Mouse (Mus musculus) layer of hippocampus, adult 9-10 months (tissue): ENCODE measurements around the gene Zfp709.
"Not testable (repeated sequence)": the region's sequence is repeated elsewhere in the genome, so short reads cannot be mapped to it uniquely, and the experiment has no call there.

ENCODE experiments used
- DNase-seq: peaks from one replicate; pipeline ENCODE4 v3.0.0; 2022; ENCODE audit warnings: low spot score

The Zfp709 gene

DNA sequence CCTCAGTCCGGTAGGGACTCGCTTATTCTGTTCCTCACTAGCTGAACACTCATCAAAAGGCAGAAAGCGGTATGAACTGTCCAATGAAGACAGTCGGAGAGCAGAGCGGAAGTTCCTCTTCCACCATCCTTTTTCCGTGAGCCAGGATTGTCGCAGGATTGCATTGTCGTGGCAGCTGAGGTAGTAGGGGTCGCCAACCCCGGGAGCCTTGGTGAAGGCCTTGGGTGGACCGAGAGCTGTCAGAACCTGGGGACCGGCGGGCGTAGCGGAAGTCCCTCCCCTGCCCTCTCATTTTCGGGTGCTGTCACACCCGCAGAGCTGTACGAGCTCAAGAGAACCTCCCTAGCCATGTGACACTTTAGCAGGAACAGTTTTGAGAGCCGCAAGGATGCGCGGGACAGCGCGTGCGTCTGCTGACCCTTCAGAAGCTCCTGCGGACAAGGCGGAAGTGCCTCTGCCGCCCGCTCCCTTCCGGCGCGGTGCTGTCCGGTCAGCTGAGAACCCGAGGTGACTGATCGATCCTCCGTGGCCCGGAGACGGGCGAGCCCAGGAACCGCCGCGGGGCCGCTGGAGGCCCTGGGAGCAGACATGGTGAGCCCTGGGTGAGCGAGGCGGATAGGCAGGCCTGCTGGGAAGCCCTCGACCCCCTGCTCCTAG, at the start of gene Zfp709:
Gene Zfp709 (plus strand): TSS at position 402 of the 657 bp plus-strand sequence.
- peak; percentile 48 for DNase-seq

DNA sequence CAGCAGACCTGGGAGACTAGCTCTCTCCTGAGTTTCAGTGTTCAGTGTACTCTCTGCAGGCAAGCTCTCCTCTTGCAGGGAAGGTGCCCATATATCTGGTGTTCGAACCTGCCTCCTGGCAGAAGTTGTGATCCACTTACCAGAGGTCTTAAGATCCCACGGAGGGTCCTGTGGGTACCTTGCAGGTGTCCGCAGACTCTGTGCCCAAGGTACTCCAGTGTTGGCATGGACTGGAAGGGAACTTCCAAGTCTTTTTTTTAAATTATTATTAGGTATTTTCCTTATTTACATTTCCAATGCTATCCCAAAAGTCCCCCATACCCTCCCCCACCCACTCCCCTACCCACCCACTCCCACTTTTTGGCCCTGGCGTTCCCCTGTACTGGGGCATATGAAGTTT, 43.6 kb upstream of the Zfp709 start:
- not testable (repeated sequence) for DNase-seq

DNA sequence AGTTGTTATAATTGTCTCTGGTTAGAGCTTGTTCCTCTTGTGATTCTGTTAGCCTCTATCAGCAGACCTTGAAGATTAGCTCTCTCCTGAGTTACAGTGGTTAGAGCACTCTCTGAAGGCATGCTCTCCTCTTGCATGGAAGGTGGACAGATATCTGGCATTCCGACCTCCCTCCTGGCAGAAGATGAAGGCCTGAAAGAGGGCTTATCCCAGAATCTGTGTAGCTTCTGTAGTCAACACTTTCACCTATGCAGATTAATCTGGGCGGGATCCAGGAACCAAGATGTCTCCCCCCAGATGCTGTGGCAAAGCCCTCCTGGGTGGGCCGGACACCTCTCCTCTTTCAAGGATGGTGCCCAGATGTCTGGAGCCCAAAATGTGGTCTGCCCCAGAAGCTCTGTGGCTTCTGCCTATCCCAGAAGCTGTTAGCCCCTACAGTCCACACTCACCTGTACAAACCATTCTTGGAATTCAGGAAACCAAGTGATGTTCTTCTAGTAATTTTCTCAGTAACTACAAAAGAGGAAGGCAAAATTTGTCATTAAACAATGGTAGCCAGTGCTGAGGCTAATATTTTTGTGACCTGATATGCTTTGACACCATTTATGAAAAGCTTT, 40.5 kb upstream of the Zfp709 start:
- DNase-seq, result not testable (repeated sequence)

DNA sequence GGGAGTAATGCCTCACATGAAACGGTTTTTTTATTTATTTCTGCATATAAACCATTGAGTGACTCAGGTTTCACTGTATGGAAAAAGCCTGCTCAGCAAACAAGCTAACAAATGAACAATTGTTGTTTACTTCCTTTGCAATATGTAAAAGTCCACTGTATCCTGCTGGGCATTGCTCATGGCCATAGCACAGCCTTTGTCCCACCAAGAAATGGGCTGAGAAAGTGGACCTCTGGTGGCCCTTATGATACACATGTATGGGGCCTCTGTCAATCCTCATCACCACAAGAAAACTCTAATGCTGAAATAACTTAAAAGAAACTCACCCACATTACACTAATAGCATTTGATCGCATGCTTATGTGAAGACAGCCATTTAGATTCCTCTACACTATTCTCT, 39.3 kb upstream of the Zfp709 start:
- not testable (repeated sequence) for DNase-seq

DNA sequence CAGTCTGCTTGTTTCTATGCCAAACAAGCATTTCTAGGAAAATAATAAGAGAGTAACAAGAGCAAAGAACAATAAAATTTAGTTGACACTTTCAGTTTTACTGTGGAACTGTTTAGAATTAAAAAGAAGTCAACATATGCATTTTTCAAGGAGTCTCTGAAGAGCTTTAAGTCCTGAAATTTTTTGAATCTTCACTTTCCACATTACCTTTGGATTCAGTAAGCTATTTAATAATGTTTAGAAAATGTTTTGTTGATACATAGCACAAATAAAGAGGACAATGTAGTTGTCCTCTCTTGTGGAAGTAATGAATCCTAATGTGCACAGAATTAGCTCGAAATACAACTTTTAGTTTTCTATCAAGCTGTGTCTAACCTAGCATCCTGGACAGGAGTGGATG, 37.4 kb upstream of the Zfp709 start:
- not testable (repeated sequence) for DNase-seq

DNA sequence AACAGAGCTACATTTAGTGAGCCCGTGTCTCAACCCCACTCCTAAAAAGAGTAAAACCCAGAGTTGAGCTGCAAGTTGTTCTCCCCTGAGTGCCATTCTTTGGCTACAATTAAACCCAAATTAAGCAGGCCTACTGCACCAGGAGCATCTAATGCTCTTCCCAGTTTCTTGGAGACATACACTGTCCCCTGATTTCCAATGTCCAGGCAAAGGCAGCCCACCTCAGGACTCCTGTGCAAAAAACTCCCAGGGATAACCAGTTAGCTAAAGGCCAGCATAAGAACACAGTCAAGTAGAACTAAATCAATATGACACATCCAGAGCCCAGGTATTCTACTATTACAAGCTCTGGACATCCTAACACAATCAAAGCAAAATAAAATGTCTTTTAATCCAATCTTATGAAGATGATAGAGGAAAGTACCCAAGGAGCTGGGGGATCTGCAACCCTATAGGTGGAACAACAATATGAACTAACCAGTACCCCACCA, 35.8 kb upstream of the Zfp709 start:
- not testable (repeated sequence) for DNase-seq

DNA sequence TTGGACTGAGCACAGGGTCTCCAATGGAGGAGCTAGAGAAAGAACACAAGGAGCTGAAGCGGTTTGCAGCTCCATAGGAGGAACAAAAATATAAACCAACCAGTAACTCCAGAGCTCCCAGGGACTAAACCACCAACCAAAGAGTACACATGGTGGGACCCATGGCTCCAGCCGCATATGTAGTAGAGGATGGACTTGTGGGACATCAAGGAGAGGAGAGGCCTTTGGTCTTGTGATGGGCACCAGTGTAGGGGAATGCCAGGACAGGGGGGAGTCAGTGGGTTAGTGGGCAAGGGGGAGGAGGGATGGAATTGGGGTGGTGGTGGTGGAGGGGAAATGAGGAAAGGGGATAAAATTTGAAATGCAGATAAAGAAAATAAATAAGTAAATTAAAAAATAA, 35.1 kb upstream of the Zfp709 start:
- not testable (repeated sequence) for DNase-seq

DNA sequence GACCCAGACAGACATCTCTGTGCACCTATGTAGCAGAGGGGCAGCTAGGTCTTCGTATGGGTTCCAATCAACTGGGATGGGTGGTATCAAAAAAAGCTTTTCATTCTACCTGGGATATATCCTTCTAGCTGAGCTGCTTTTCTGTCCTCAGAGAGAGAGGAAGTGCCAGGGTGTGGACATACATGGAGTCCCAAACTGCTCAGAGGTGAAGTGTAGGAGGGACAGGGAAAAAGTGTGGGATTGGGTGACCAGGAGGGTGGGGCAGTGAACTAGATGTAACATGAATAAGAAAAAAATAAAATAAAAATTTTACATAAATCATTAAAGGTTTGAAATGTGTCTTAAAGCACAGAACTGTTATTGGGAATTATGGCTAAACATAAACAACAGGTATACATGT, 30.8 kb upstream of the Zfp709 start:
- not testable (repeated sequence) for DNase-seq

DNA sequence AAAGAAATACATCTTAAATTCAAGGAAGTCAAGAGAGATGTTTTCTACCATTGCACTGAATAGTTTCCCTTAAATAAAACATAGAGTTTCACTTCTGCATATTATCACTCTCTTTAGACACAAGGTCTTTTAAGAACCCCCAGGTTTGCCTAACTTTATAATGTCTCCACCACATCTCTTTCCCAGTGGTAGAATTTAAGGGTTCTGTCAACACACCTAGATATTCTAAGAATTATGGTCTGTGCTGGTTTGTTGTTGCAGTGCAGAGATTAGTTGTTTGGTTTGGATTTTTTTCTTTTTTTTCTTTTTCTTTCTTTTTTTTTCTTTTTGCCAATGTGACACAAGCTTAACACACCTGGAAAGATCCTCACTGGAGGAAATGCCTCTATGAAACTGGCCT, 28.5 kb upstream of the Zfp709 start:
- DNase-seq, result not testable (repeated sequence)

DNA sequence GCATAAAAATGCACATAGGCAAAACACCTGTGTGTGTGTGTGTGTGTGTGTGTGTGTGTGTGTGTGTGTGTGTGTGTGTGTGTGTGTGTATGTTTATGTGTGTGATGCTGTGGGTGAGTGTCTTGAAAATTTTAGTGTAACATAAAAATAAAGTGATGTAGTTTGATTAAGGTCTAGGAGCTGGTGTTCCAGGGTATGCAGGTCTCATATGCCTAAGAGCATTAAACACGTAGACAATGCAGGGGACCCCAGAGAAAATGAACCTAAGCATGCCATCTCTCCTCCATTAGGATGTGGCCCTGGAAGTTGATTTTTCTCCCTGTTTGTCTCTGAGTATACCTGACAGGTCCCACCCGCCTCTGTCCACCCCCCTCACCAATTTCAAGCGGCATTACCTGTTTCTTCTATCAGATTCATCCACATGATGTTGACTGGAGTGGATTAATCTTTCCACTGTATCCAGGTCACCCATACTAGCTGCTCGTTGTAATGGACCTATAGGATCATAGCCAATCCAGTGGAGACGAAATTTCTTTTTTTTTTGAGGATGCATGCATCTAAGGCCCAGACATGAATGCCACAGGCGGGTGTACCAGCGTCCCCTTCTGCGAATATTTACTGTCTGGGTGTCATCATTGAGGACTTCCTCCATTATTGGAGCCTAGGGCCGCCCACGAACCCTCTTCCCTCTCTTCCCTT, 25.0 kb upstream of the Zfp709 start:
- DNase-seq, result not testable (repeated sequence)

DNA sequence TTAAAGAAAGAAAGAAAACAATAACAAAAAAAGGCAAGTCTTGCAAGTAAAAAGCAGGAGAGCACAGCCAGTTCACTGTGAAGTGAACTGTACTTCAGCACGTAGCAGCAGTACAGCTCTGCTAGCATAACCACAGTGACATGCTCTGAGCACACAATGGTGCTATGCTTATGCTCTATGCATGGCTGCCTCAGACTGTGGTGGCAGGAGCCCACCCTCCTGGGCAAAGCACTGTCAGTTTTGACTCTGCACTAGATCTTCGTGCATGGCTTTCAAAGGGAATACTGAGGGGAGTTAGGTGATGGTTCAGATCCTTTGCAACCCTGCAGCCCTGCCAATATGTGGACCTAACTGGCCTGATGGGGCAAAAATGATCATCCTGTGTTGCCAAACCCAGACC, 24.5 kb upstream of the Zfp709 start:
- not testable (repeated sequence) for DNase-seq

DNA sequence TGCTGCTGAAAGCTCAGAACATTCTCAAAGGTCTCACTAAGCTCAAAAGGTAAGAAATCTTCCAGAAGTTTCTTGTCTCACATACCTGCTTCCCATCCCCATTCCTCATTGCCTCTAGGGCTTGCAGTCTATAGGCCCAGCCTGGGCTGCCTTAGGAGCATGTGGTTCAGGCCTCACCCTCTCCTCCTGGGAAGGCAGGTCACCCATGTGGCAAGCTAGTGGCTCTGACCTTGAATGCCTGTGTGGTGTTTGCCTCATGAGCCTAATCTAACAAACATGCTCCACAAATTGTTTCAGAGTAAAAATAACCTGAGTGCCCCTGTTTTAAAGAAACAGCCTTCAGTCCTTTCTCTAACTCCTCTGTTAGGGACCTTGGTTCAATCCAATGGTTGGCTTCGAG, 20.3 kb upstream of the Zfp709 start:
- DNase-seq, result not testable (repeated sequence)

DNA sequence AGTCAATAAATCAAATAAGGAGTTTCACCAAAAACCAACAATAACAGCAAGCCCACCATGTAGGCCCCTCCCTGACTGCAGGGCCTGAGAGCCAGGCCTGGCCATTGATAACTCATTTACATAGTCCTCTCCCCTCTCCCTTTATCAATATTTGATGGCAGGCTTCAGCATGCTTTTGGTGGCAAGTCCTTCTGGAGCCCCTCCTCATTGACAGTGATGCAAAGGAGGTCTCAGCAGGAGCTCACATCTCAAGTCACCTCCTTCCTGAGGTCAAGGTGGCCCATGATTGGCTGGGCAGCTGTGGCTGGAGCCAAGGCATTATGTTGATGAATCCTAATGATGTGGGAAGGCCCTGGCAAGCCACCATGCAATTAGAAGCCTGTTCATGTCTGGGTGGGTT, 19.8 kb upstream of the Zfp709 start:
- DNase-seq, result not testable (repeated sequence)

DNA sequence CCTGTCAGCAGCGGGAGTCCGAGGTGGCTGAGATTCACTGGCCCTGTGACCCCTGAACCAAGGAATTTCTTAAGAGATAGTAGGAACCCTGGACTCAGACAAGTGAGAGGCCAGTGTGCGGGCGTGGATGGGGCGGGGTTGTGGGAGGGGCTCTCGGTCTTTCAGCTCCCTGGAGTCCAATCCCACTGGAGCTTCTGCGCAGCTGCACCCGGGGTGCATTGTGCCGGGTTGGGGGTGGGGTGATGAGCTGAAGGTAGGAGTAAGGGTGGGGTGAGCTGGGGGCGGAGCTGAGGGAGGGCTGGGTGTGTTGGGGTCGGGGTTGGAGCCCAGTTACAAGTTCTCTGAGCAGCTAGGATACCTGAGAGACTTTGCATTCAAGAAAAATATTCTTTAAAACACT, 18.8 kb downstream of the Zfp709 start:
- not testable (repeated sequence) for DNase-seq

DNA sequence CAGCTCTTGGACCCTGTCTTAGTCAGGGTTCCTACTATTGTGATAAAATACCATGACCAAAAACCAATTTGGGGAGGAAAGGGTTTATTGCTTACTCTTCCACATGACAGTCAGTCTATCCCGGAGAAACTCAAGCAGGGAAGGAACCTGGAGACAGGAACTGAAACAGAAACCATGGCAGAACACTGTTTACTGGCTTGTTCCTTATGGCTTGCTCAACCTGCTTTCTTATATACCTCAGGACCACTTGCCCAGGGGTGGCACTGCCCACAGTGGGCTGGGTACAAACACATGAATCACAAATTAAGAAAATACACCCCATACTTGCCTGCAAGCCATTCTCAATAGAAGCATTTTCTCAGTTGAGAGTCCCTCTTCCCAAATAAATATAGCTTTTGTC, 21.3 kb downstream of the Zfp709 start:
- DNase-seq, result not testable (repeated sequence)

DNA sequence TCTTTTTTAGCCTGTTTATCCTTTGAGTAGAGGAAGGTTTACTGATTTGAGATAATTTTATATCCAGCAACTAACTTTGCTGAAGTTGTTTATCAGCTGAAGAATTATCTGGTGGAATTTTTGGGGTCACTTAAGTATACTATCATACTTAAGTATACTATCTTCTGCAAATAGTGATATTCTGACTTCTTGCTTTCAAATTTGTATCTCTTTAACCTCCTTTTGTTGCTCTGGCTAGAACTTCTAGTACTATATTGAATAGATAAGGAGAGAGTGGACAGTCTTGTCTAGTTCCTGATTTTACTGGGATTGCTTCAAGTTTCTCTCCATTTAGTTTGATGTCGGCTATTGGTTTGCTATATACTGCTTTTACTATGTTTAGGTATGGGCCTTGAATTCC, 25.0 kb downstream of the Zfp709 start:
- DNase-seq, result no peak

DNA sequence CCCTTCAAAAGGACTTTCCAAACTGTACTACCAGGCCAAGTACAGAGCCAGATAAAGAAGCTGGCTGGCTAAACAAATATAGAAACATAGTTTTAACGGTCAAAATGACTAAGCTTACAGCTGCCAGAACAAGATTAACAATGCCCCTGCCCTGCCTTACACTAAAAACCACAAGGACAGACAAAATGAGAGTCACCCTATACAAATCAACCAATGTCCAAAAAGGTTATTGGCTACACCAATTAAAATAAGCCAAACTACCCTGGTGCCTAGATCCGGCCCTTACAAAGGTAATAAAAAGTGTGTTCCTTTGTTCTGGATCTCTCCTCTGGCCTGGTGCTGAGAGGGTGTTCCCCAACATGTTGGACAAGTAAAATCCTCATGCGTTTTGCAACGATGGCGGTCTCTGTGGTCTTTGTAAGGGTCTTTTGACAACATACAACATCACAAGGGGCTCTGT, 26.0 kb downstream of the Zfp709 start:
- DNase-seq, result no peak

DNA sequence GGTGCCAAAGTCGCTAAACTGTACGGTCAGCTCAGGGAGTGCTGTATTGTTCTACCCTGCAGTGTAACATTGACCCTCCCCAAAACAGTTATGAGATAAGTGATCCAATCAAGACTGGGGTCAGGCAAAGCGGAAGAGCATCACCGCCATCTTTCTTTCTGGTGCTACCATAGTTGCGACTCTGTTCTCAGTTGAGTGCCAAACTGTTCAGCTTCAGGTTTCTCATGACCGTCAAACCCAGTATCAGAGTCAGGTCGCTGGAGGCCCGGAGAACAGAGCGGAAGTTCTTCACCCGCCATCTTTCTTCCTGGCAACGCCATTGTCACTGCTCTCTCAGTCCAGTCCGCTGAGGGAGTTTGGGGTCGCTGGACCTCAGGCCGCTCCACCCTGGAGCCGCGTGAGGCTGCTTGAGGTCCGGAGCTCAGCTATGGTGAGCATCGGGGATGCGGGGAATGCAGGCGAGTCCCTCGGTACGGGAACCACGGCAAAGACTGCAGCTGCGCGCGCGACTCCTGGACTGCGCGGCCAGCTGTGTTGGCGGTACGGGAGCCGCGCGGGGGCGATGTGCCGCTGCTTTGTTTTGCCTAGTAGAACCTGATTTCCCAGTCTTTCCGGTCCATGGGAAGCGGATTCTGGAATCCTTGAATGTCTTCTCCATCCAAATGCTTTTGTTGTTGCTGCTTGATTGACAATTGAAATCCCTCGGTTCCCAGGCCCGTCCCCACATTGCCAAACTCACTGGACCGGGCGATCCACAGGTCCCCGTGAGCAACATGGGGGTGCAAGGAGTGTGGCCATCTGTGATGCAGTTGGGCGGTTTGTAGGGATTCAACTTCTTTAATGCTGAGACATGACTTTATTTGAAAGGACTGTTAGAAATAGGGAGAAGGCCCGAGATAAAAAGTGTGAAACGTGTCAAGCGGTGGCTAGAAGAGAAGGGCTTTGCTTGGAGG, 26.8 kb downstream of the Zfp709 start, which contains the start of the genes Zfp882 and Zfp617:
Gene Zfp882 (plus strand): TSS at position 300 of the 953 bp plus-strand sequence.
Gene Zfp617 (plus strand): TSS at position 327 of the 953 bp plus-strand sequence.
- peak; percentile 82 for DNase-seq

DNA sequence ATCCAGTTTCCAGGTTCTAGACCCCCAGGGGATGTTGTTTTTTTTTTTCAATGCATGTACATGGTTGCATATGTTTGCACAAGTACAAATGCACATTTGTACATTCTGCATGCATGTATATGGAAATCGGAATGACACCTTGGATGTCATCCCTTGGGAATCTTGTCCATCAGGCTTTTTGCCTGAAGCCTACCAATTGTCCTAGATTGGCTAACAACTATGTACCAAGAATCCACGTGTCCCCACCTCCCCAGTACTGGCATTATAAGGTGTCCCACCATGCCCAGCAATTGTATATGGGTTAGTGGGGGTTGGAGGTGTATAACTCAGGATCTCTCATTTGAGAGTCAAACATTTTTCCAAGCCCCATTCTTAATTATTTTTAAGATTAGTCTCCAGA, 30.5 kb downstream of the Zfp709 start:
- DNase-seq, result no peak

DNA sequence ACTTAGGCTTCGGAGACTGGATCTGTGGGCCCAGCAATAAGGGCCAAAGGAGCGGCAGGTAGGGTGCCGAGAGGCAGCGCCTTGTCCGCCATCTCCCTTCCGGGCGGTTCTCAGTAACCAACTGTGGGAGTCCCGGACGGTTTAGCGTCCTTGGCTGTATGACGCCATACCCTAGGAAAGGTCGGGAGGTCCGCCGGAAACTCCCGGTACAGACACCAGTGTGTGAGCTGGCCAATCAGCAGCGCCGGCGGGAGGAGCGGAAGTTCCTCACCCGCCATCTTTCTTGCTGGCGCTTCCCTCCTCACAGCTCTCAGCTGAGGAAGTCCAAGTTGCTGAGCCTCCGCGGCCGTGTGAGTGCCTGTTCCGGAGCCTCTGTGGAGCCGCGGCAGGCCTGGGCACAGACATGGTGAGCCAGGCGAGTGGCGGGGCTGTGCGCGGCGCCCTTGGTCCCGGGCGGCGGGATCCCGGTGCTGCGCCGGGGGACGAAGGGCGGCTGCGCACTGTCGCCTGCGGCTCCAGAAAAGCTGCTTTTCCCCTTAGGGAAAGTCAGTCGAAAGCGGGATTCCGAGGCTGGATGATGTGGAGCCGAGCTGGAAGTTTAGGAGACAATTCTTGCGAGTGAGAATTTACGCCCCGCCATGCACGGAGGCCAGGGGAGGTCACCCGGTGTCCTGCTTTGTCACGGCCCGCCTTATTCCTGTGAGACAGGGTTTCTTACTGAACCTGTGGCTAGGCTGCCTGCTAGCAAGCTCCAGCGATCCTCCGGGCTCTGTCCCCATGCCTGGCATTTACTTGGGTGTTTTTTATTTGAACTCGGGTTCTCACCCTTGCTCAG, 41.0 kb downstream of the Zfp709 start:
- DNase-seq, result peak; percentile 89

DNA sequence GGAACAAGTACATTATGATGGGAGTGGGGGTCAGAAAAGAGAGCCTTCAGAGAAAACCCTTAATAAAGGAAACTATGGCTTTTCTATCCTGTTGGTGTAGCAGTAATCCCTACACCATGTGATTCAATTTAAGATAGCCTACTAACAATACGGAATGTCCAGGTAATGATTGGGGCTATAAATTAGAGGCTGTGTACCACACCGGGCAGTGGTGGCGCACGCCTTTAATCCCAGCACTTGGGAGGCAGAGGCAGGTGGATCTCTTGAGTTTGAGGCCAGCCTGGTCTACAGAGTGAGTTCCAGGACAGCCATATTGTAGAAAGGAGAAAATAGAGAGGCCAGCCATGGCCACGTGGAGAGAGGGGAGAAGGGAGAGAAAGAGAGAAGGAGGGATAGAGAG, 44.0 kb downstream of the Zfp709 start:
- DNase-seq, result no peak
